Mouse (Mus musculus) bone marrow, adult 2 months (tissue): ENCODE measurements around the gene Tbcc.

Experiments
- CTCF ChIP-seq: fragments of 200-500 bp; IDR thresholded peaks from 2 replicates; pipeline ENCODE4 v1.5.1; 2011; ENCODE audit warnings: low read length, control low read depth; ENCODE audit not compliant: control insufficient read depth, insufficient read depth
- POLR2A ChIP-seq: fragments of 200-500 bp; IDR thresholded peaks from 2 replicates; pipeline ENCODE4 v1.6.1; 2011; ENCODE audit warnings: low read depth, mild to moderate bottlenecking, control low read depth, low read length, borderline replicate concordance; ENCODE audit not compliant: control insufficient read depth

DNA sequence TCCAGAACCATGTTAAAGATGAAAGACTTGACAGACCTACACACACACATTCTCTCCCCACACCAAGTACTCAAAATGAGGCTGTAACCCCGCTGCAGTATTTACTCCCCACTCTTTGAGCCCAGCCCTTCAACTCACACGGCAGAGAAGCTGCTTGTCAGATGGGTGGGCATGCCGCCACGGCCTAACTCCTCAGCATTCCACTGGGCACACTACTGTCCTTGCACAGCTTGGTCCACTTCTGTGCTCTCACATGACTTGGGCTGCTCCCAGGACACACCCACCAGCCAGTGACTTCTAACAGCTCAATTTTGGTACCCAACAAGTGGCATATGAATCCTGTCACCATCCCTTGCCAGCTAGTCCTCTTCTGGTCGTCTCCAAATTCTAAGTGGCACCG, 37.2 kb upstream of the Tbcc start:
- TF ChIP-seq POLR2A (no peak), CTCF (no peak)
